Mouse (Mus musculus) liver, postnatal 0 days (tissue): ENCODE measurements at regions not wholly inside any gene's neighbourhood (a gene's known extent, or its start where the extent isn't known, plus 50 kb on each side); places are given as distances from the start of the nearest gene placed in this dataset.

ENCODE experiments used
- CTCF ChIP-seq: sonication (generic); IDR thresholded peaks from 2 replicates; pipeline ENCODE4 v1.5.1; 2016; ENCODE audit warnings: antibody characterized with exemption, low read depth
- EP300 ChIP-seq: IDR thresholded peaks from 2 replicates; pipeline ENCODE4 v1.6.1; 2016; ENCODE audit warnings: antibody characterized with exemption, low read depth, mild to moderate bottlenecking

DNA sequence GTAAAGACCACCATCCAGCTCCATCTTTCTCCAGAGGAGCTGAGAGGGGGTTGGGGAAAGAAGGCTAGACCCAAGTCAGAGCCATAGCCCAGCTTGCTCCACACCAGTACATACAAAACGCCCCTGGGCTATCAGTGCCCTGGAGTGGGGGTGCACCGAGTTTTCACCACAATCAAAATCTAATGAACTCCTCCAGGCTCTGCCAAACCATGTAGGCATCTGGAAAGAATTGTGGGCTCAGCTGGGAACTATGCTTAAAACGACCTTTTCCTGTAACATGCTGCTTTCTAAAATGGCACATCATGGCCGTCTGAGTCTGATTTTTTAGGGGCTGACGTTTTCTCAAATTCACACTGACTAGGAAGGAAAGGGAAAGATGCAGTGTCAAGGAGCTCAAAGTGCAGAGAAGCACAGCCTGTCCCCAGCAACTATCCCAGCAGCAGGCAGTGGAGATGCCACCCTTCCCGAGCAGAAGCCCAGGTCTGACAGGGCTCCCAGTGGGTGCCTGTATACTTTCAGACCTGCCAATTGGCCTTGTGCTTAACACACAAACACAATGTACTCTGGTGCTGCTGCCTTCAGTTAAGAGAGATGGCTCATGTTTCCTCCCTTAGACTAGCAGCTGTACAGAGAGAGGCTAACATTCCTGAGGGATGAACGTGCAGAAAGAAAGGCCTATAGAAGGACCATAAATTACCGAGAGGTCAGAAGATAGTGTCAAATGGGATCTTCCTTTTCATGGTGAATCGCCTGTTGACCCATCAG, 100.6 kb upstream of the Cxcl12 start:
- TF ChIP-seq EP300 (no peak), CTCF (no peak)
